Mouse (Mus musculus): Measurements from ENCODE around the gene Zfp709.
"Not testable (repeated sequence)": the region's sequence is repeated elsewhere in the genome, so short reads cannot be mapped to it uniquely, and the experiment has no call there.

Gene Zfp709

DNA sequence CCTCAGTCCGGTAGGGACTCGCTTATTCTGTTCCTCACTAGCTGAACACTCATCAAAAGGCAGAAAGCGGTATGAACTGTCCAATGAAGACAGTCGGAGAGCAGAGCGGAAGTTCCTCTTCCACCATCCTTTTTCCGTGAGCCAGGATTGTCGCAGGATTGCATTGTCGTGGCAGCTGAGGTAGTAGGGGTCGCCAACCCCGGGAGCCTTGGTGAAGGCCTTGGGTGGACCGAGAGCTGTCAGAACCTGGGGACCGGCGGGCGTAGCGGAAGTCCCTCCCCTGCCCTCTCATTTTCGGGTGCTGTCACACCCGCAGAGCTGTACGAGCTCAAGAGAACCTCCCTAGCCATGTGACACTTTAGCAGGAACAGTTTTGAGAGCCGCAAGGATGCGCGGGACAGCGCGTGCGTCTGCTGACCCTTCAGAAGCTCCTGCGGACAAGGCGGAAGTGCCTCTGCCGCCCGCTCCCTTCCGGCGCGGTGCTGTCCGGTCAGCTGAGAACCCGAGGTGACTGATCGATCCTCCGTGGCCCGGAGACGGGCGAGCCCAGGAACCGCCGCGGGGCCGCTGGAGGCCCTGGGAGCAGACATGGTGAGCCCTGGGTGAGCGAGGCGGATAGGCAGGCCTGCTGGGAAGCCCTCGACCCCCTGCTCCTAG is at the start of gene Zfp709:
Zfp709 (plus strand) TSS at position 402 of the 657 bp plus-strand sequence.
- DNase-seq: peak; percentile 62 to 68

DNA sequence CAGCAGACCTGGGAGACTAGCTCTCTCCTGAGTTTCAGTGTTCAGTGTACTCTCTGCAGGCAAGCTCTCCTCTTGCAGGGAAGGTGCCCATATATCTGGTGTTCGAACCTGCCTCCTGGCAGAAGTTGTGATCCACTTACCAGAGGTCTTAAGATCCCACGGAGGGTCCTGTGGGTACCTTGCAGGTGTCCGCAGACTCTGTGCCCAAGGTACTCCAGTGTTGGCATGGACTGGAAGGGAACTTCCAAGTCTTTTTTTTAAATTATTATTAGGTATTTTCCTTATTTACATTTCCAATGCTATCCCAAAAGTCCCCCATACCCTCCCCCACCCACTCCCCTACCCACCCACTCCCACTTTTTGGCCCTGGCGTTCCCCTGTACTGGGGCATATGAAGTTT is 43.6 kb upstream of the Zfp709 start:
- DNase-seq: not testable (repeated sequence)

DNA sequence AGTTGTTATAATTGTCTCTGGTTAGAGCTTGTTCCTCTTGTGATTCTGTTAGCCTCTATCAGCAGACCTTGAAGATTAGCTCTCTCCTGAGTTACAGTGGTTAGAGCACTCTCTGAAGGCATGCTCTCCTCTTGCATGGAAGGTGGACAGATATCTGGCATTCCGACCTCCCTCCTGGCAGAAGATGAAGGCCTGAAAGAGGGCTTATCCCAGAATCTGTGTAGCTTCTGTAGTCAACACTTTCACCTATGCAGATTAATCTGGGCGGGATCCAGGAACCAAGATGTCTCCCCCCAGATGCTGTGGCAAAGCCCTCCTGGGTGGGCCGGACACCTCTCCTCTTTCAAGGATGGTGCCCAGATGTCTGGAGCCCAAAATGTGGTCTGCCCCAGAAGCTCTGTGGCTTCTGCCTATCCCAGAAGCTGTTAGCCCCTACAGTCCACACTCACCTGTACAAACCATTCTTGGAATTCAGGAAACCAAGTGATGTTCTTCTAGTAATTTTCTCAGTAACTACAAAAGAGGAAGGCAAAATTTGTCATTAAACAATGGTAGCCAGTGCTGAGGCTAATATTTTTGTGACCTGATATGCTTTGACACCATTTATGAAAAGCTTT is 40.5 kb upstream of the Zfp709 start:
- DNase-seq: not testable (repeated sequence)

DNA sequence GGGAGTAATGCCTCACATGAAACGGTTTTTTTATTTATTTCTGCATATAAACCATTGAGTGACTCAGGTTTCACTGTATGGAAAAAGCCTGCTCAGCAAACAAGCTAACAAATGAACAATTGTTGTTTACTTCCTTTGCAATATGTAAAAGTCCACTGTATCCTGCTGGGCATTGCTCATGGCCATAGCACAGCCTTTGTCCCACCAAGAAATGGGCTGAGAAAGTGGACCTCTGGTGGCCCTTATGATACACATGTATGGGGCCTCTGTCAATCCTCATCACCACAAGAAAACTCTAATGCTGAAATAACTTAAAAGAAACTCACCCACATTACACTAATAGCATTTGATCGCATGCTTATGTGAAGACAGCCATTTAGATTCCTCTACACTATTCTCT is 39.3 kb upstream of the Zfp709 start:
- not testable (repeated sequence) for DNase-seq

DNA sequence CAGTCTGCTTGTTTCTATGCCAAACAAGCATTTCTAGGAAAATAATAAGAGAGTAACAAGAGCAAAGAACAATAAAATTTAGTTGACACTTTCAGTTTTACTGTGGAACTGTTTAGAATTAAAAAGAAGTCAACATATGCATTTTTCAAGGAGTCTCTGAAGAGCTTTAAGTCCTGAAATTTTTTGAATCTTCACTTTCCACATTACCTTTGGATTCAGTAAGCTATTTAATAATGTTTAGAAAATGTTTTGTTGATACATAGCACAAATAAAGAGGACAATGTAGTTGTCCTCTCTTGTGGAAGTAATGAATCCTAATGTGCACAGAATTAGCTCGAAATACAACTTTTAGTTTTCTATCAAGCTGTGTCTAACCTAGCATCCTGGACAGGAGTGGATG is 37.4 kb upstream of the Zfp709 start:
- DNase-seq: not testable (repeated sequence)

DNA sequence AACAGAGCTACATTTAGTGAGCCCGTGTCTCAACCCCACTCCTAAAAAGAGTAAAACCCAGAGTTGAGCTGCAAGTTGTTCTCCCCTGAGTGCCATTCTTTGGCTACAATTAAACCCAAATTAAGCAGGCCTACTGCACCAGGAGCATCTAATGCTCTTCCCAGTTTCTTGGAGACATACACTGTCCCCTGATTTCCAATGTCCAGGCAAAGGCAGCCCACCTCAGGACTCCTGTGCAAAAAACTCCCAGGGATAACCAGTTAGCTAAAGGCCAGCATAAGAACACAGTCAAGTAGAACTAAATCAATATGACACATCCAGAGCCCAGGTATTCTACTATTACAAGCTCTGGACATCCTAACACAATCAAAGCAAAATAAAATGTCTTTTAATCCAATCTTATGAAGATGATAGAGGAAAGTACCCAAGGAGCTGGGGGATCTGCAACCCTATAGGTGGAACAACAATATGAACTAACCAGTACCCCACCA is 35.8 kb upstream of the Zfp709 start:
- not testable (repeated sequence) for DNase-seq

- DNase-seq: not testable (repeated sequence)
Measured at GRCm38 (mm10) chr8:71846745-71847144, 35.1 kb upstream of the Zfp709 start.

DNA sequence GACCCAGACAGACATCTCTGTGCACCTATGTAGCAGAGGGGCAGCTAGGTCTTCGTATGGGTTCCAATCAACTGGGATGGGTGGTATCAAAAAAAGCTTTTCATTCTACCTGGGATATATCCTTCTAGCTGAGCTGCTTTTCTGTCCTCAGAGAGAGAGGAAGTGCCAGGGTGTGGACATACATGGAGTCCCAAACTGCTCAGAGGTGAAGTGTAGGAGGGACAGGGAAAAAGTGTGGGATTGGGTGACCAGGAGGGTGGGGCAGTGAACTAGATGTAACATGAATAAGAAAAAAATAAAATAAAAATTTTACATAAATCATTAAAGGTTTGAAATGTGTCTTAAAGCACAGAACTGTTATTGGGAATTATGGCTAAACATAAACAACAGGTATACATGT is 30.8 kb upstream of the Zfp709 start:
- DNase-seq: not testable (repeated sequence)

- DNase-seq: peak; percentile 38 to 47
Measured at GRCm38 (mm10) chr8:71853360-71853759, 28.5 kb upstream of the Zfp709 start.

DNA sequence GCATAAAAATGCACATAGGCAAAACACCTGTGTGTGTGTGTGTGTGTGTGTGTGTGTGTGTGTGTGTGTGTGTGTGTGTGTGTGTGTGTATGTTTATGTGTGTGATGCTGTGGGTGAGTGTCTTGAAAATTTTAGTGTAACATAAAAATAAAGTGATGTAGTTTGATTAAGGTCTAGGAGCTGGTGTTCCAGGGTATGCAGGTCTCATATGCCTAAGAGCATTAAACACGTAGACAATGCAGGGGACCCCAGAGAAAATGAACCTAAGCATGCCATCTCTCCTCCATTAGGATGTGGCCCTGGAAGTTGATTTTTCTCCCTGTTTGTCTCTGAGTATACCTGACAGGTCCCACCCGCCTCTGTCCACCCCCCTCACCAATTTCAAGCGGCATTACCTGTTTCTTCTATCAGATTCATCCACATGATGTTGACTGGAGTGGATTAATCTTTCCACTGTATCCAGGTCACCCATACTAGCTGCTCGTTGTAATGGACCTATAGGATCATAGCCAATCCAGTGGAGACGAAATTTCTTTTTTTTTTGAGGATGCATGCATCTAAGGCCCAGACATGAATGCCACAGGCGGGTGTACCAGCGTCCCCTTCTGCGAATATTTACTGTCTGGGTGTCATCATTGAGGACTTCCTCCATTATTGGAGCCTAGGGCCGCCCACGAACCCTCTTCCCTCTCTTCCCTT is 25.0 kb upstream of the Zfp709 start:
- not testable (repeated sequence) for DNase-seq

DNA sequence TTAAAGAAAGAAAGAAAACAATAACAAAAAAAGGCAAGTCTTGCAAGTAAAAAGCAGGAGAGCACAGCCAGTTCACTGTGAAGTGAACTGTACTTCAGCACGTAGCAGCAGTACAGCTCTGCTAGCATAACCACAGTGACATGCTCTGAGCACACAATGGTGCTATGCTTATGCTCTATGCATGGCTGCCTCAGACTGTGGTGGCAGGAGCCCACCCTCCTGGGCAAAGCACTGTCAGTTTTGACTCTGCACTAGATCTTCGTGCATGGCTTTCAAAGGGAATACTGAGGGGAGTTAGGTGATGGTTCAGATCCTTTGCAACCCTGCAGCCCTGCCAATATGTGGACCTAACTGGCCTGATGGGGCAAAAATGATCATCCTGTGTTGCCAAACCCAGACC is 24.5 kb upstream of the Zfp709 start:
- DNase-seq: not testable (repeated sequence)

- DNase-seq: not testable (repeated sequence)
Measured at GRCm38 (mm10) chr8:71861551-71861950, 20.3 kb upstream of the Zfp709 start.

DNA sequence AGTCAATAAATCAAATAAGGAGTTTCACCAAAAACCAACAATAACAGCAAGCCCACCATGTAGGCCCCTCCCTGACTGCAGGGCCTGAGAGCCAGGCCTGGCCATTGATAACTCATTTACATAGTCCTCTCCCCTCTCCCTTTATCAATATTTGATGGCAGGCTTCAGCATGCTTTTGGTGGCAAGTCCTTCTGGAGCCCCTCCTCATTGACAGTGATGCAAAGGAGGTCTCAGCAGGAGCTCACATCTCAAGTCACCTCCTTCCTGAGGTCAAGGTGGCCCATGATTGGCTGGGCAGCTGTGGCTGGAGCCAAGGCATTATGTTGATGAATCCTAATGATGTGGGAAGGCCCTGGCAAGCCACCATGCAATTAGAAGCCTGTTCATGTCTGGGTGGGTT is 19.8 kb upstream of the Zfp709 start:
- not testable (repeated sequence) for DNase-seq

DNA sequence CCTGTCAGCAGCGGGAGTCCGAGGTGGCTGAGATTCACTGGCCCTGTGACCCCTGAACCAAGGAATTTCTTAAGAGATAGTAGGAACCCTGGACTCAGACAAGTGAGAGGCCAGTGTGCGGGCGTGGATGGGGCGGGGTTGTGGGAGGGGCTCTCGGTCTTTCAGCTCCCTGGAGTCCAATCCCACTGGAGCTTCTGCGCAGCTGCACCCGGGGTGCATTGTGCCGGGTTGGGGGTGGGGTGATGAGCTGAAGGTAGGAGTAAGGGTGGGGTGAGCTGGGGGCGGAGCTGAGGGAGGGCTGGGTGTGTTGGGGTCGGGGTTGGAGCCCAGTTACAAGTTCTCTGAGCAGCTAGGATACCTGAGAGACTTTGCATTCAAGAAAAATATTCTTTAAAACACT is 18.8 kb downstream of the Zfp709 start:
- DNase-seq: not testable (repeated sequence)

DNA sequence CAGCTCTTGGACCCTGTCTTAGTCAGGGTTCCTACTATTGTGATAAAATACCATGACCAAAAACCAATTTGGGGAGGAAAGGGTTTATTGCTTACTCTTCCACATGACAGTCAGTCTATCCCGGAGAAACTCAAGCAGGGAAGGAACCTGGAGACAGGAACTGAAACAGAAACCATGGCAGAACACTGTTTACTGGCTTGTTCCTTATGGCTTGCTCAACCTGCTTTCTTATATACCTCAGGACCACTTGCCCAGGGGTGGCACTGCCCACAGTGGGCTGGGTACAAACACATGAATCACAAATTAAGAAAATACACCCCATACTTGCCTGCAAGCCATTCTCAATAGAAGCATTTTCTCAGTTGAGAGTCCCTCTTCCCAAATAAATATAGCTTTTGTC is 21.3 kb downstream of the Zfp709 start:
- DNase-seq: not testable (repeated sequence)

DNA sequence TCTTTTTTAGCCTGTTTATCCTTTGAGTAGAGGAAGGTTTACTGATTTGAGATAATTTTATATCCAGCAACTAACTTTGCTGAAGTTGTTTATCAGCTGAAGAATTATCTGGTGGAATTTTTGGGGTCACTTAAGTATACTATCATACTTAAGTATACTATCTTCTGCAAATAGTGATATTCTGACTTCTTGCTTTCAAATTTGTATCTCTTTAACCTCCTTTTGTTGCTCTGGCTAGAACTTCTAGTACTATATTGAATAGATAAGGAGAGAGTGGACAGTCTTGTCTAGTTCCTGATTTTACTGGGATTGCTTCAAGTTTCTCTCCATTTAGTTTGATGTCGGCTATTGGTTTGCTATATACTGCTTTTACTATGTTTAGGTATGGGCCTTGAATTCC is 25.0 kb downstream of the Zfp709 start:
- no peak for DNase-seq

GRCm38 (mm10) chr8:71907798-71908257 is 26.0 kb downstream of the Zfp709 start:
- DNase-seq: no peak

- DNase-seq: peak; percentile 82 to 85
Measured at GRCm38 (mm10) chr8:71908309-71909261, 26.8 kb downstream of the Zfp709 start, which contains the start of the genes Zfp882 and Zfp617. Gene Zfp882 (plus strand): TSS chr8:71908608. Gene Zfp617 (plus strand): TSS chr8:71908635.

DNA sequence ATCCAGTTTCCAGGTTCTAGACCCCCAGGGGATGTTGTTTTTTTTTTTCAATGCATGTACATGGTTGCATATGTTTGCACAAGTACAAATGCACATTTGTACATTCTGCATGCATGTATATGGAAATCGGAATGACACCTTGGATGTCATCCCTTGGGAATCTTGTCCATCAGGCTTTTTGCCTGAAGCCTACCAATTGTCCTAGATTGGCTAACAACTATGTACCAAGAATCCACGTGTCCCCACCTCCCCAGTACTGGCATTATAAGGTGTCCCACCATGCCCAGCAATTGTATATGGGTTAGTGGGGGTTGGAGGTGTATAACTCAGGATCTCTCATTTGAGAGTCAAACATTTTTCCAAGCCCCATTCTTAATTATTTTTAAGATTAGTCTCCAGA is 30.5 kb downstream of the Zfp709 start:
- no peak for DNase-seq

DNA sequence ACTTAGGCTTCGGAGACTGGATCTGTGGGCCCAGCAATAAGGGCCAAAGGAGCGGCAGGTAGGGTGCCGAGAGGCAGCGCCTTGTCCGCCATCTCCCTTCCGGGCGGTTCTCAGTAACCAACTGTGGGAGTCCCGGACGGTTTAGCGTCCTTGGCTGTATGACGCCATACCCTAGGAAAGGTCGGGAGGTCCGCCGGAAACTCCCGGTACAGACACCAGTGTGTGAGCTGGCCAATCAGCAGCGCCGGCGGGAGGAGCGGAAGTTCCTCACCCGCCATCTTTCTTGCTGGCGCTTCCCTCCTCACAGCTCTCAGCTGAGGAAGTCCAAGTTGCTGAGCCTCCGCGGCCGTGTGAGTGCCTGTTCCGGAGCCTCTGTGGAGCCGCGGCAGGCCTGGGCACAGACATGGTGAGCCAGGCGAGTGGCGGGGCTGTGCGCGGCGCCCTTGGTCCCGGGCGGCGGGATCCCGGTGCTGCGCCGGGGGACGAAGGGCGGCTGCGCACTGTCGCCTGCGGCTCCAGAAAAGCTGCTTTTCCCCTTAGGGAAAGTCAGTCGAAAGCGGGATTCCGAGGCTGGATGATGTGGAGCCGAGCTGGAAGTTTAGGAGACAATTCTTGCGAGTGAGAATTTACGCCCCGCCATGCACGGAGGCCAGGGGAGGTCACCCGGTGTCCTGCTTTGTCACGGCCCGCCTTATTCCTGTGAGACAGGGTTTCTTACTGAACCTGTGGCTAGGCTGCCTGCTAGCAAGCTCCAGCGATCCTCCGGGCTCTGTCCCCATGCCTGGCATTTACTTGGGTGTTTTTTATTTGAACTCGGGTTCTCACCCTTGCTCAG is 41.0 kb downstream of the Zfp709 start:
- peak; percentile 87 to 88 for DNase-seq

DNA sequence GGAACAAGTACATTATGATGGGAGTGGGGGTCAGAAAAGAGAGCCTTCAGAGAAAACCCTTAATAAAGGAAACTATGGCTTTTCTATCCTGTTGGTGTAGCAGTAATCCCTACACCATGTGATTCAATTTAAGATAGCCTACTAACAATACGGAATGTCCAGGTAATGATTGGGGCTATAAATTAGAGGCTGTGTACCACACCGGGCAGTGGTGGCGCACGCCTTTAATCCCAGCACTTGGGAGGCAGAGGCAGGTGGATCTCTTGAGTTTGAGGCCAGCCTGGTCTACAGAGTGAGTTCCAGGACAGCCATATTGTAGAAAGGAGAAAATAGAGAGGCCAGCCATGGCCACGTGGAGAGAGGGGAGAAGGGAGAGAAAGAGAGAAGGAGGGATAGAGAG is 44.0 kb downstream of the Zfp709 start:
- DNase-seq: no peak
